Mouse (Mus musculus) Muller cell, postnatal 12 days (primary cell): ENCODE measurements around the gene Akt3.

Experiments used
- DNase-seq: peaks from one replicate; pipeline ENCODE4 v3.0.0-alpha.2; 2015; ENCODE audit errors: inconsistent ontology term

Akt3 gene

GRCm38 (mm10) chr1:177051366-177051963, 206.5 kb downstream of the Akt3 start:
- DNase-seq: peak; percentile 37

- DNase-seq: no peak
These were observed 209.2 kb downstream of the Akt3 start for GRCm38 (mm10) chr1:177048773-177049172.

GRCm38 (mm10) chr1:177046963-177047362, 211.0 kb downstream of the Akt3 start:
- no peak for DNase-seq

GRCm38 (mm10) chr1:177045885-177046284, 212.1 kb downstream of the Akt3 start:
- no peak for DNase-seq

GRCm38 (mm10) chr1:177040058-177040457, 217.9 kb downstream of the Akt3 start:
- DNase-seq: no peak

- DNase-seq: no peak
These were observed 218.8 kb downstream of the Akt3 start for GRCm38 (mm10) chr1:177039093-177039674.

GRCm38 (mm10) chr1:177038383-177038782, 219.6 kb downstream of the Akt3 start:
- no peak for DNase-seq

GRCm38 (mm10) chr1:177035460-177035859, 222.5 kb downstream of the Akt3 start:
- DNase-seq: no peak

- DNase-seq: no peak
These were observed 225.8 kb downstream of the Akt3 start for GRCm38 (mm10) chr1:177032233-177032632.

- no peak for DNase-seq
These were observed 226.8 kb downstream of the Akt3 start for GRCm38 (mm10) chr1:177031196-177031595.

- no peak for DNase-seq
These were observed 227.3 kb downstream of the Akt3 start for GRCm38 (mm10) chr1:177030669-177031068.

GRCm38 (mm10) chr1:177029032-177029431, 229.0 kb downstream of the Akt3 start:
- no peak for DNase-seq

- no peak for DNase-seq
These were observed 230.3 kb downstream of the Akt3 start for GRCm38 (mm10) chr1:177027706-177028105.

GRCm38 (mm10) chr1:177022751-177023150, 235.3 kb downstream of the Akt3 start:
- DNase-seq: no peak

GRCm38 (mm10) chr1:177019668-177020067, 238.3 kb downstream of the Akt3 start:
- no peak for DNase-seq

GRCm38 (mm10) chr1:177018750-177019149, 239.3 kb downstream of the Akt3 start:
- no peak for DNase-seq

GRCm38 (mm10) chr1:177016729-177017128, 241.3 kb downstream of the Akt3 start:
- no peak for DNase-seq

- DNase-seq: no peak
These were observed 242.1 kb downstream of the Akt3 start for GRCm38 (mm10) chr1:177015917-177016316.

GRCm38 (mm10) chr1:177014921-177015439, 243.0 kb downstream of the Akt3 start:
- DNase-seq: peak; percentile 80

GRCm38 (mm10) chr1:177014346-177014745, 243.7 kb downstream of the Akt3 start:
- peak; percentile 86 for DNase-seq

- DNase-seq: no peak
These were observed 244.2 kb downstream of the Akt3 start for GRCm38 (mm10) chr1:177013776-177014175.

GRCm38 (mm10) chr1:177013313-177013712, 244.7 kb downstream of the Akt3 start:
- no peak for DNase-seq

GRCm38 (mm10) chr1:177012774-177013173, 245.2 kb downstream of the Akt3 start:
- DNase-seq: peak; percentile 48
